Mouse (Mus musculus) adrenal gland, postnatal 4 days (tissue): ENCODE data around the gene Tmem266. TPM values are rescaled to one million over a fixed set of nuclear protein-coding genes. Genes with fewer than 3 reads are reported as not detected.

Experiments used
- DNase-seq, 2 experiments: peaks; one replicate each; pipeline ENCODE4 v3.0.0; 2021 to 2022; ENCODE audit warnings: low spot score in 2 of 2, mixed read lengths in 2 of 2
- total RNA-seq, 2 experiments: library from RNA; stranded (reverse); gene quantifications; 2 replicates each; pipeline ENCODE4 v1.2.3; 2021

Tmem266 gene
- total RNA-seq, 2 experiments from 2014 or later: 1.7 TPM

DNA sequence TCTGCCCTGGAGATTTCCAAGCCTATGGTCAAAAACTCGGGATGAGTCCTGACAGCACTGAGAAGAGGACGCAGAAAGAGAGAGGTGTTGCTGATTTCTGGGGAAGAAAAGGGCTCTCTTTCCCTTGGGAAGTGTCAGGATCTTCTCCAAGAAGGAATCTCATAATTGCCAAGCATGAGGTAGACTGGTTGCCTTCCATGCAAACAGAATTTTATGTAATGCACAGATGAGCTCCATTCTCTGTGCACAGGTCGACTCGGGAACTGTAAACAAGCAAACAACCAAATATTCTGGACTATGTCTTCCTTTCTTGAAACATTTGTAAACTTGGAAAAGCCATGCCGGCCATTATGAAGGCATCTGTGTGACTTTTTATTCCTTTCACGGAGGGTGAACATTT lies 2.7 kb downstream of the Tmem266 start:
- no peak for DNase-seq

DNA sequence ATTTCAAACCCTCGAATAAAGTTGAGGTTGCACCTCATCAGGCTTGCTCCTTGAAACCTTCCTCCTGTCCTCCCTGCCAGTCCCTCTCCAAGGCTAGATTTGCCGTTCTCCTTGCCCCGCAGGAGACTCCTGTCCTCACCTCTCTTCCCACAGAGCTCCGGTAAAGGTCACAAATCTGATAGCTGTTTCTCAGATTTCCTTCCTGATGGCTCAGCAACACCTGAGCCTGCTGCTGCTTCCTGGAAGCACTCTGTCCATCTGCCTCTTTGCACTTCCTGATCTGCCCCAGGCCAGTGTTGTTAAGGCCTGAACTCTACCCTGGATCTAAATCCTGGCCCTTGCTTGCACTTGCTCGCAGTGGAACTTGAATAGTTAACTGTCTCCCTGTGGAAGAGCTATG lies 5.8 kb downstream of the Tmem266 start:
- no peak for DNase-seq

DNA sequence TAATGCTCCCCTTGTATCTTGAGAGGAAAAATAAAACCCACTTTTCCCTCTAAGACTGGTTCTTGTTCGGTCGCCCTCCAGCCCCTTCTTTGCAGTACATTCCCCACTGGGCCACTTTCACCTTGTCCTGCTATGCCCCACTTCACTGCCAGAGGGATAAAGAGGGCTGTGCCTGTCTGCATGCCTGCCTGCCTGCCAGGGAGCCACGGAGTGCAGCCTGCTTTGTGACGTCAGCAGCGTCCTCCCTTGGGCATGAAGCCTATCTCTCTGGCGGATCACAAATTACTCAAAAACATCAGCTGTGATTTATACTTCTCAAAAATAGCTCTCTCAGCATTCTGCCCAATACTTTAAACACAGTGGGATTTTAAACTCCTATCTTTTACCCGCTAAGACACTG lies 6.2 kb downstream of the Tmem266 start:
- peak; percentile 14 to 33 for DNase-seq

DNA sequence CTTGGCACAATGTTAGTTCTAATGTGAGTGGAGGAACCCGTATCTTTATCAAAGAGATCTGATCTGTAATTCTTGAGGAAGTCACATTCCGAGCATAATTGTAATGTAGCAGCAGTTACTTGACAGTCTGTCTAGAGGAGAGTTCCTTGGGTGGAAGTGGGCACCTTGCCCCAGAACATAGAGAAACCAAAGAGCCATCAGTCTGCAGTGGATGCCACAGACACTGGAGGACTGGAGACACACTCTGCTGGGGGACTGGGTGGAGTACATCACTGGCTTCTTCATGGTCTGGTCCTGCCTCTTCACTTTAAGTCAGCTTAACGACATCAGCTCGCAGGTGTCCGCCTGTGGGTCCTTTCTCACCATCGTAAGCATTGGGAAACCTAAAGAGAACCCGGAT lies 17.5 kb downstream of the Tmem266 start:
- DNase-seq: no peak

DNA sequence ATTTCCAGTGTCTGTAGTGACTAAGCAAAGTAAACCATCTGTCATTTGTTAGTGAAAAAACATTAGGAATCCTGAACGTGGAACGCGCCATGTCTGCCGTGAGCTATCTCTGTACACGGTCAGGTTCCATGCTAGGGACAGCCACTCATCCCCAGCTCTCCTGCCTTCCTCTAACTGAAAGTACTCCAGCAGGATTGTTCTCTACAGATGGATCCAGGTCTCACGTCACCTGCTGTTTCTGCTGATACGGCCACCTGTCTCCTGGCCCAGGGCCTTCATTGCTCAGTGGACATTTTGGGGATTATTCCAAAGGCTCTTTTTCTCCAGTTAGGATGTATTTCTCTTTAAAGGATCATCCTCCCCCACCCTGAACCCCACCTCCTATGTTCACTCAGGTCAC lies 18.6 kb downstream of the Tmem266 start:
- no peak for DNase-seq

DNA sequence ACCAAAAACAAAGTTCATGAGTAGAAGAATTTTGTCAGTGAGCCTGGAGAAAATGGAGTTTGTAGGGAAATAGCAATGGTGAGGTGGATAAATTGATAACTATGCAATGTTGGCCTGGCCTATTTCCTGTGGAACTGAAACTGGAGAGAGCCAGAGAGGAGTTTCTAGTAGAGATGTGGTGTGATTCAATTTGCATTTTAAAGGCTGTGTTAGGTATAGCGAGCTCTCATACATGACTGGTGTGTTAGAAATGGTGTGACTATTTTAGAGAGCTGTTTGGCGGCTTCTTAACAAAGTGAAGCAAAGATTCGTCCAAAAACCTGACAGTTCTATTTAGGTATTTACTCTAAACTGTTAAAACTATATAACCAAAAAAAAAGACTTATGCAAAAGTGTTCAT lies 22.0 kb downstream of the Tmem266 start:
- no peak for DNase-seq

DNA sequence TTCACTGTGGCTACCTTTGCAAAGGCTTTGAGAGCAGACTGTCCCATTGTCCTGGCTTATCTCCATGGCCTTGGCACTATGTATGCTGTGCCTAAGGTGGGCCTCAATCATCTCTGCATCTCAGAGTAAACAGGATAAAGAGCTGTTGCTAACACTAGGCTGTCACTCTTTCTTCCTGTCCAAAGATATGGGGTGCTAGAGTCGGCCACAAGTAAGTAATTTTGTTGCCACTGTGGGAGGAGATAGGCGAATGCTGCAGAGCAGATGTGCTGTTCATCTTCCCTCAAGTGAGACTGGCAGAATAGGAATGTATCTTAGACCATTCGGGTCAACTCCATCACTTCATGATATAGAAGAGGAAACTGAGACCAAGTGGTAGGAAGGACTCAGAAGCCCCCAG lies 28.0 kb downstream of the Tmem266 start:
- no peak for DNase-seq

DNA sequence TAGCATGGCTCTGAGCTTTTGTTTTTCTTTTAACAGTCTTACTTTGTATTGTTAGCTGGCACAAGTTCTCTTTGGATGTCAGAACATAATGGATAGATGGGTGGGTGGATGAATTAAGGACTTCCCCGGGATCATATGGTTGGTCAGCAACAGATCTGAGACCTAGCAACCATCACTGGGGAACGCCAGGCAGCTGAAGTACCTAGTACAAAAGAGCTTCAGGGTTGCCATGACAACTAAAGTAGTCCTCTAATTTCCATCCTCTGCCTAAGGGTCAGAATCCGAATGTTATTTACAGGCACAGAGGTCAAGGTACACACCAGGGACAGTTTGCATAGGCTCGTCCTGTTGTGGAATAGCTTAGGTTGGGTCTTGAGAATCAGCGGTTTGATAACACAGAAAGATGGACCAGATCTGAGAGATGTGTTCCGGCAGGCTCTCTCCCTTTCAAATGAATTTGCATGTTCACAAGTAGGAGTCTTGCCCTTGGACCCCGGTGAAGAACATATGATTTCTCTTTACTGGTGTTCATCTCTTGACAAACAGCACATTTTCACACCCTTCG lies 28.6 kb downstream of the Tmem266 start:
- no peak for DNase-seq

DNA sequence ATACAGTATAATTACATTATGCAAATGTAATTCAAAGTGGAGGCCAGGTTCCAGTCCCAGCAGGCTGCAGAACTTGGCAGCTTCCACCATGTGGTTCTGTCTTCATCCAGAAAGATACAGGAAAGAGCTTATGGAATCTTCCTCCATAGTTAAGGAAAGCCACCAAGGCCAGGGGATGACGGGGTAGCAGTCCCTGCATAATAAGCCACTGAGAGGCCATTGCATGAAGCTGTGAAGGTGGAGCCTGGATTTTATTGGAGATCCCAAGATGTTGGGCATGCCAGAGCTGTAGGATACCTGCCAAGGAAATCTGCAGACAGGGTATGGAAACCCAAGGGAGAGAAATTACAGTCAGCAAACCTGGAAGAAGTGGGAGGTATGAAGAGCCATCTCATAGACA lies 30.5 kb downstream of the Tmem266 start:
- no peak for DNase-seq

DNA sequence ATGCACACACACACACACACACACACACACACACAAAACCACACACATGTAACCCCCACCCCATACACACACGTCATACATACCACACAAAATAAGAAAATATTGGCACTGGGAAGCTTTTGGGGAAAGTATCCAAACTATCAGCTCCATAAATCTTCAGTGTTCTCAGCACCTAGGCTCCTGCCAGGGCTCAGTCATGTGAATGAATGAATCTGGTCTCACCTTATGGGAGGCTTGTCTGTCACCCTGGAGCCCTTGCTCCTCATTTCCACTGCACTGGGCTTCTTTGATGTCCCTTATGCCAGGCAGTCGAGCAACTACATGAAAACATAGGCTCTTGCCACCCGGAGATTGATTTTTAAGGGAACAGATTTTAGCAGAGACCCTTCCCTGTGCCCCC lies 33.7 kb downstream of the Tmem266 start:
- DNase-seq: no peak

DNA sequence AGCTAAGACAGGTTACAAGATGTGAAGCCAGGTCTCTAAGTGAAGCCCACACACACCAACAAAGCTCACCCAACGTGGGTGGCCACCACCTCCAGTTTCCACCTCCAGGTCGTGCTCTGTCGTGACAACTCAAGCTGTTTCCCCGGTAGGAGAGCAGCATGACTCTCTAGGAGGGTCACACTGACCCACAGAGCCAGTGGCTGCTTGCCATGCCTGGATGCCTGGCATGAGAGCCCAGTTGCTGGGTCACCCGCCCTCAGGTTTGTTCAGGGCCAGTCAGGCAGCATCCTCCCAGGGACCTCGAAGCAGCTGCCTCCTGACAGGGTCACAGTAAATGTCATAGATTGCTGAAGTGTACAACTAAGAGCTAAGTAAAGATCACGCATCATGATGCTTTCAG lies 34.1 kb downstream of the Tmem266 start:
- no peak for DNase-seq

DNA sequence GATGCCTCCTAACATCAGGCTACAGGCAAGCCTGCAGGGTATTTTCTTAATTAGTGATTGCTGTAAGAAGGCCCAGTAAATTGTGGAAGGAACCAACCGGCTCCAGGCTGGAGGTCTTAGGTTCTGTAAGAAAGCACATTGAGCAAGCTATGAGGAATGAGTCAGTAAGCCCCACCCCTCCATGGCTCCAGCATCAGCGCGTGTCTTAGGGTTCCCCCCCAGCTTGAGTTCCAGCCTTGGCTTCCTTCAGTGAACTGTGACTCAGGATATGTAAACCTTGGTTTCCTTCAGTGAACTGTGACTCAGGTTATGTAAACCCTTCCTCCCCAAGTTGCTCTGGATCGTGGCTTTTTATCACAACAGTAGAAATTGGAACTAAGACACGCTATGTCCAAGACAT lies 35.3 kb downstream of the Tmem266 start:
- no peak for DNase-seq

DNA sequence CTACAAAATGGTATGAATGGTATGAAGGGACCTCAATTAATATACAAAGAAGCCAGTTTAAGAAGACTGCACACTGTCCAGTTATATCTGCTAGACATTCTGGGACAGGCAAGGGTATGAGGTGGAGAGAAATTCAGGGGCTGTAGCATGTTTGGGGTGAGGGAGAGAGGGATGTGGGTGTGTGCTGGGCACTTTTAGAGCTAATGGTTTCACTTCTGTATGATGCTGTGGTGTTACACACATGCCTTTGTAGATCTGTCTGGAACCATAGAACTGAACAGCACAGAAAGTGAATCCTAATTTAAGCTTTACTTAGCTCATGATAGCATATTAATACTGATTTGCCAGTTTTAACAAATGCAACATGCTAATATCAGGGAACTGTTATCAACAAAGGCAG lies 37.0 kb downstream of the Tmem266 start:
- no peak for DNase-seq

DNA sequence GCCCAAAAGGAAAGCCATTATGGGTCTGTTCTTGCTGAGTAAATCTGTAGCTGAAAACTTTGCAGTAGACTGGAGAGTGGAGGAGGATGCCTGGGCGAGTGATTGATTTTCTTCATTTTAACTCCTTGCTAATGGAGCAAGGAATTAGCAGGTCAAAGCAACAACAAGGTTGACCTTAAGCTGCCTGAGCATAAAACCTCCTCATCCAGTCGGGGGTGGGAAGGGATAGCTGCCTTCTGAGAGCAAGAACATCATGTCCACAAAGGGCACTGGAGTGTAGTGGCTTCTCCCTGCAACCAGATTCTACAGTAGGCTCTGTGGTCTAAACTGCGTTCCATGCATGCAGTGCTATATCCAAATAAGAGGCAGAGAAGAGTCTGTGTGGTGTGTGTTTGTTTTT lies 41.3 kb downstream of the Tmem266 start:
- no peak for DNase-seq

DNA sequence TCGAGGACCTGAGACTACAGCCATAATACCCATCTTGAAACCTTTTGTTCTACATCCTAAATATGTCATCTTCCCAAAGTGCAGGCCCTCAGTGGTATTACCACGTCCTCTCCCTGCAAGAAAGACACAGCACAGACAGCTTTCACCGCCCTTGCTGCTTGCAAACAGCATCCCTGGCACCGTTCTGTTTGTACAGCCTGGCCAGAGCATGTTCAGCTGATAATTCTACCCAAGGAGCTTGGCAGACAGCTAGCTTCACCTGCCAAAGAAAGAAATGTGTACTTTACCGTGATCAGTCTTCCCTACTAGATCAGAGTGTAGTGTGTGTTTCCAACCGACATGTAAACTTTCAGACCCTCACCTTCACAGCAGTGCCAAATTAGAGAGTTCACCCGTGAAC lies 45.2 kb downstream of the Tmem266 start:
- DNase-seq: no peak

DNA sequence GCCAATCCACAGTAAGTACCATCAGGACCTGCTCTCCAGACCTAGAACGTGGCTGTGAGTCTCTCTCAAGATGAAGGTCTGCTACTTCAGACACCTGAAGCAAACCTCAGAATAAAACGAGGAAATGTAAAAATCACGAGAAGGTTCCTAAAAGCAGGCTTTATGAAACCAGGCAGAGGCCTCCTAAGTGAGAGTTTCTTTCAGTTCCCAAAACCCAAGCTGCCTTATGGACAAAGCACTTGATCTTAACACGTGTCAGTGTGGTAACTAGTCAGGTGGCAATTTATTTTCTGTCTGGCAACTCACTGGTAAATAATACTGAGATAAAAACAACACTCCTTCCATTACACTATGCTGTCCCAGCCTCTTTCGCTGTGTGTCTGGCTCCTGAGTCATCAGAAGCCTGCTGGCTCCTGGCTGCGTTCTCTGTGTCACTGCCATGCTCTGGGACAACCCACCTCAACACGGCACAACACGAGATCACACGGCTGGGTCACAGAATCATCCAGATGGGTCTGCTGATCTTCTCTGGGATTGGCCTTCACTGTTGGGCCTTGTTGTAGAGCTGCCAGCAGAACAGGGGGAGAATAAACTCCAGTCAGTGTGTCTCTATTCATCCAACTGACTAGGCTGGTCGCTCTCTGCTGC lies 51.0 kb downstream of the Tmem266 start:
- DNase-seq: no peak

DNA sequence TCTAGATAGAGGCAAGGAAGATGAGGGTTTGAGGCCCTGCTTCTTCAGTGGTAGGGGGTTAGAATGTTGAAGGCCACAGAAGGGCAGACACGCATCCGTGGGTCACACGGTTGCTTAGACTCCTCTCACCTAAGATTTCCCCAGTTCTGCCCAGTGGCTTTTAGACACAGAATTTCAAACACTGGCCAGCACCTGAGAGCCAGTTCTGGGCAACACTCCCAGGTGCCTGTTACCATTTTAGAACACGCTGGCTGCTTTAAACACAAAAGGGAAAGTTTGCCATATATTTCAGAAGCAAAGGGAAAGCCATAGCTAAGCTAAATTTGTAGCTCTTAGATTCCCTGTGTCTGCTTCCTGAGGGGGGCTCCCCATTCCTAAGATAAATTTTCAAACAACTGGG lies 54.7 kb downstream of the Tmem266 start:
- DNase-seq: no peak

DNA sequence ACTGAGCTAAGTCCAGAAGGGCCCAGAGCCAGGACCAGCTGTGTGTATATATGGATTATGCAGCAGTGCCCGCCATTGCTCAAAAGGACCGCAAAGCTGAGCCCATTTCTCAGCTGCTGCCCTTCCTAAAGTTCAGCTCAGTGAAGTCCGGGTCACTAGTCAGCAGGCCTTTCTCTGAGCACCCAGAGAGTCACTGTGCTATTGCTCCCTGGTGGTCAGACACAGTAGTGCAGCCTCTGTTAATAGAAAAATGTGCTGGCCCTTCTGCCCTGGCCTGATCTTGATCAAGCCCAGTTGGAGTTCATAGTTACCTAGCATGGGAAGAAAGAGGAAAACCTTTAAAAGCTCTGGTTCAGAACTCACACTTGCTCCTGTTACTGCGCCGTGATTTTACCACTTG lies 55.7 kb downstream of the Tmem266 start:
- DNase-seq: no peak

DNA sequence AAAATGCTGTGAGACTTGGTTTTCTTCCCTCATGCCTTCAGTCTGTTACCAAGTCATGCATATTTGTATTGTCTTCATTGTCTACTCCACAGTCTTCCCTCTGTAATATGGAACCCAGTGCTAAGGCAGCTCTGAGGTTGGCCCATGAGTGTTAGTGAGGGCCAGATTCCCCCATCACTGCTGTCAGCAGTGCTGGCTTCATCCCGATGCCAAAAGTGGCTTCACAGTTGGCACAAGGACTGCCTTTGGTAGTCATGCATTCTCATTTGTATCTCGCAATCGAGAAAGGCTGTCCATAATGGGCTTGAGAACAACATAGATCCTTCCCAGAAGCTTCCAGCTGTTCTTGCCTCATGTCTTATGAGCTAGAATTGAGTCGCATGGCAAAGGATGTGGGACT lies 59.4 kb downstream of the Tmem266 start:
- DNase-seq: no peak

DNA sequence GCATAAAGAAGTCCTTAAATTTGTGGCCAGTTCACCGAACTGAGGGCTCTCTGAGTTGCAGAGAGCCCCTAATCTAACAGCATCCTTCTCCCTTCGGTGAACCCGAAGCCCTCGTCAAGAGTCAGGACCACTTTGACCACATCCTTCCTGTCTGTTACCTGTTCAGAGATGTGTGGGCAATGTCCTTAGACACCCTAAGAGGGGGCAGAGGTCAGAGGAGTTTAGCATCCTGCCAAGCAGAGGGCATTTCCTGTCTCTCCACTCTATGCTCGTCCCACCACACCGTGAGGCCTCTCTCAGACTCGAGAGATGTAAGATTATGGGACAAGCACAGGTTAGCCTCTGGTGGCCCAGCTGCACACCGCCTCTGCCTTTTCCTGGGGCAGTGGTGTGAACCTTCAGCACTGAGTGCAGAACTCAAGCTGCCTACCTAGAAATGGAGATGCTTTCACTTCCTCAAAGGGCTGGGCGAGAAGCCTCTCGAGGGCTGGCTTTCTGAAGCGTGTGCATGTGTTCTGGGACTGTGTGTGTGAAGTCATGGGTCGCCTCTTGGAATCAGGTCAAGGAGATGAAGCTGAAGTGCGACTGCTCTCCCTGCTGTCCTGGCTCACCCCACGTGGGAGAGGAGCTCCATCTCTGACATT lies 61.3 kb downstream of the Tmem266 start:
- no peak for DNase-seq

DNA sequence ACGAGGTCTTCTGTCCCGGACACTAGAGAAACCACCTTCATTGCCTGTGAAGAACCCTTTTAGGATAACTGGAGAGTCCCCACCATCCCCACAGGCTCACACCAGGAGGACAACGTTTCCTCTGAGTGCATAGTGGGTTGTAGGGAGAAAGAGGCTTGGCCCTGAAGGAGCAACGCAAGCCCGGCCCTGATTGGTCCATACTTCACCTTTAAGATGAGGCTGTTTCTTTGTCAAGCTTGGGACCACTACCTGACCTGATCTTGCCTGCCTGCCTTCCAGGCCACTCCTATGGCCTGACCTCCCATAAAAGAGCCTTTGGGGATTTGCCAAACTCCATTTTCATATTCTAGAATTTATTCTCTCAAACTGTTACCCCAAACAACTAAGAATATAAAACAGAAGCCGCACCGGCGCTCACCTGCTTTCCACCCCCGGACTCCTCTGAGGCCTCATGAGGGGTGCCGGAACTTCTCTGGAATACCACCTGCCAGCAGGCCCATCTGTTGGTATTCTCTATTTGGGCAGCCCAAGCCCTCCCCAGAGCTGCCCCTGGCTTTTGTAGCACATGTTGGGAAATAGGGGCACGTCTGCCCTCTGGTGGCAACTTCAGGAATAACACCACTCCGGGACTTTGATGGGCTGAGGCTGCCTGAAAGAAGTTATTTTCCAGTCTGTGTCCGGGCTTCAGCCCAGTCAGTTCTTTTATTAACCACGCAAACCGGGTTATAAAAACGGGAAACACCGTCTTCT lies 65.4 kb downstream of the Tmem266 start:
- DNase-seq: peak; percentile 62

DNA sequence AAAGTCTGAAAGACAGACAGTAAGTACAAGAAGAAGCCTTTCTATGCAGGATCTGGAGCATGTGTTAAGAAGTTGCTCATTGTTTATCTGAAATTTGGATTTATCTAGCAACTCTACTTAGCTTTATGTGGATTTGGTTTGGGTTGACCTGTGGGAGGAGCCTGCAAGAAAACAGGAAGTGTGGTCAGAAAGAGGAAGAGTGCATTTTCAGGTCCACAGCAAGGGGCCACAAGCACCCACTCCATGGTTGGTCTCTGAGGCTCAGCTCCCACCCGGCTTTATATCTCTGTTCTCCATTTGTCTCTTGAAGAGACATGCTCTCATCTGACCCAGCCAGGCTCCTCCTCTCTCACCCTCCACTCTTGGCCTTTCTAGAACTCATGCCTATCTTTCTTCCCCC lies 68.9 kb downstream of the Tmem266 start:
- no peak for DNase-seq
